Mouse (Mus musculus): Measurements from ENCODE around the gene Ccdc106. TPM values are rescaled to one million over a fixed set of nuclear protein-coding genes. Genes with fewer than 3 reads are reported as not detected.

Gene Ccdc106
- polyA plus RNA-seq, 1 experiment from 2014 or later = 7.9 TPM

- H3K27me3 ChIP-seq = no peaks in the 10 kb centered on the region
- DNase-seq (ENCODE audit: low read depth, low spot score) = no peak
- ChIA-PET POLR2A (no interaction called here), CTCF (interaction anchor here (1.2 to 3.1 kb wide), 3 partner anchors 9 to 15 kb away, joined by 5 to 19 read pairs (median 7); partner anchors contain the start of gene Zfp580)
- in situ Hi-C loops (cut with MboI; ENCODE audit: low pct_unique_long_range_greater_than_20kb) = loop anchor here (25.0 kb wide), 1 partner anchor 1104 kb away; the partner anchor contains the start of genes Zfp444 and Zfp787
- no peak for TF ChIP-seq CTCF (IDR thresholded peaks at IDR 0.05)
- no peak for ATAC-seq
These were observed 38.3 kb downstream of the Ccdc106 start for GRCm38 (mm10) chr7:5058631-5059030.

- DNase-seq (ENCODE audit: low read depth, low spot score) (no peak), ATAC-seq (no peak)
- no peak for TF ChIP-seq CTCF (IDR thresholded peaks at IDR 0.05)
- in situ Hi-C loops (cut with MboI; ENCODE audit: low pct_unique_long_range_greater_than_20kb) = loop anchor here (25.0 kb wide), 1 partner anchor 1103 kb away; the partner anchor contains the start of genes Zfp444 and Zfp787
- ChIA-PET POLR2A (no interaction called here), CTCF (interaction anchor here (1.2 to 3.1 kb wide), 4 partner anchors 9 to 41 kb away, joined by 5 to 19 read pairs (median 8); partner anchors contain the start of gene Zfp580)
- no peaks in the 10 kb centered on the region for H3K27me3 ChIP-seq
These were observed 39.1 kb downstream of the Ccdc106 start for GRCm38 (mm10) chr7:5059421-5059820.

GRCm38 (mm10) chr7:5060239-5060731, 39.9 kb downstream of the Ccdc106 start:
- in situ Hi-C loops (cut with MboI; ENCODE audit: low pct_unique_long_range_greater_than_20kb) = loop anchor here (5.0 to 25.0 kb wide), 3 partner anchors 43 to 1102 kb away; partner anchors contain the start of genes Gm44973, Ube2s, Zfp444 and Zfp787
- CTCF ChIA-PET = interaction anchor here (0.7 to 3.1 kb wide), 11 partner anchors 10 to 122 kb away, joined by 3 to 19 read pairs (median 4); partner anchors contain the start of gene Zfp580
- peak; percentile 27 for DNase-seq (ENCODE audit: low read depth, low spot score)
- peak; percentile 28 for ATAC-seq
- no peak for TF ChIP-seq CTCF (IDR thresholded peaks at IDR 0.05)
- no peaks in the 10 kb centered on the region for H3K27me3 ChIP-seq
- POLR2A ChIA-PET = interaction anchor here (0.6 to 2.0 kb wide), 5 partner anchors 8 to 241 kb away, joined by 3 to 12 read pairs (median 3); partner anchors contain the start of gene Gm44973

- POLR2A ChIA-PET = interaction anchor here (0.6 to 2.0 kb wide), 5 partner anchors 23 to 242 kb away, joined by 3 to 12 read pairs (median 3); partner anchors contain the start of gene Gm44973
- ATAC-seq (peak; percentile 76), DNase-seq (ENCODE audit: low read depth, low spot score) (peak; percentile 97)
- in situ Hi-C loops (cut with MboI; ENCODE audit: low pct_unique_long_range_greater_than_20kb) = loop anchor here (5.0 to 25.0 kb wide), 3 partner anchors 44 to 1101 kb away; partner anchors contain the start of genes Gm44973, Ube2s, Zfp444 and Zfp787
- no peaks in the 10 kb centered on the region for H3K27me3 ChIP-seq
- no peak for TF ChIP-seq CTCF (IDR thresholded peaks at IDR 0.05)
- CTCF ChIA-PET = interaction anchor here (0.8 to 3.1 kb wide), 7 partner anchors 11 to 123 kb away, joined by 3 to 19 read pairs (median 4); partner anchors contain the start of gene Zfp580
These were observed 40.8 kb downstream of the Ccdc106 start for GRCm38 (mm10) chr7:5060944-5061773.

DNA sequence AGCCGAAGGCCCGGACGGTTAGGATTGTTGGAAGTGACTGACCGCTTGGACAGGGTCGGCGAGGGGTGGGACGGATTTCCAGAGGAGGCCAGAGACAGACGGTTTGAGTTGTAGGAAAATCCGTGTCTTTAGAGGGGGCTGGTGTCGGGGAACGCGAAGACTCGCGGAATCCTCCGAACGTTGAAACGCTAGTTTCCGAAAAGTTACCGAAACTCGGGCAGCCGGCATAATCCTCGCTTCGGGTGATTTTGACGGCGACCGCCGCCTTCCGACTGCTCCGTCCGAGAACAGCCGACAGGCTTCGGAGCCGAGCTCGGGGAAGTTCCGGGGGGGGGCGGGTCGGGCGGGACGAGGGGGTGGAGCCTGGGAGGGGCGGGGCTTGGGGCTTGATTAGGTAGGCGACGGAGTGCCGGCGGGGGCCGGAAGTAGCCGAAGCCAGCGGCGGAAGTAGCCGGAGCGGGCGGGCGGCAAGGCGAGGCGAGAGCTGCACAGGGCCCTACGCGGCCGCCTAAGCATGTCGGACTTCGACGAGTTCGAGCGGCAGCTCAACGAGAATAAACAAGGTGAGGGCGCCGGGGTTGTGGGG, 41.5 kb downstream of the Ccdc106 start, which contains the start of gene U2af2:
Gene U2af2, plus strand, starts transcription at position 370 of the 586 bp plus-strand sequence.
- ATAC-seq (peak; percentile 52), DNase-seq (ENCODE audit: low read depth, low spot score) (peak; percentile 30)
- TF ChIP-seq CTCF (IDR thresholded peaks at IDR 0.05) = no peak
- ChIA-PET CTCF (interaction anchor here (0.8 to 3.1 kb wide), 2 partner anchors 10 to 12 kb away, joined by 3 to 19 read pairs; partner anchors contain the start of gene Zfp580), POLR2A (interaction anchor here (0.8 to 2.0 kb wide), 7 partner anchors 9 to 119 kb away, joined by 3 to 12 read pairs (median 4); partner anchors contain the start of genes Ccdc106, Gm44973 and Zfp865)
- in situ Hi-C loops (cut with MboI; ENCODE audit: low pct_unique_long_range_greater_than_20kb) = loop anchor here (5.0 to 25.0 kb wide), 3 partner anchors 45 to 1100 kb away; partner anchors contain the start of genes Gm44973, Ube2s, Zfp444 and Zfp787
- no peaks in the 10 kb centered on the region for H3K27me3 ChIP-seq

DNA sequence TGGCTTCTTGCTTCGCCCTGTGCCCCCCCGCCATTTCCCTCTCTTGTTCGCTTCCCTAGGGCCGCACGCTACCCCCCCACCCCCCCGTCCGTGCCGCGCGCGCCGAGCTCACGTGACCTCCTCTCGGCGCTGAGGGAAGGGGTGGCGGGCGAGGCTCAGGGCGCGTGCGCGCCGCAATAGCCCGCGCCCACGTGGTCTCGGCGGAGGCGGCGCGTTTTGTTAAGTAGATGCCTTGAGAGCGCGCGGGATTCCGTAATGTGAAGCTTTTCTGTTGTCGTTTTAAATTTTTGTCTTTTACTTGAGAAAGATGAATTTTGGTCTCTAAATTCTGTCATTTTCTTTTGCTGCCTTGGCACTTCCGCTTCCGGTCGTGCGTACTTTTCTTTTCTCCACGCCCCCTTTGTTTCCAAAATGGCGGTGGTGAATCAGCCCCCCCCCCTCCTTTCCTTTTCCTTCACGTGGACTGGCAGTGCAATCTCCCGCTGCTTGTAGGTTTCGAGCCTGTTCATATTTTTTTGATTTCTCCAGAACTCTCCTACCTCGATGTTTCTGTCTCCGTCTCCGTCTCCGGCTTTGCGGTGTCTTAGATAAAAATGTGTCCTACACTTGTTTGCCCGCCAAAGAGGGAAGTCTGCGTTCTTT, 42.1 kb downstream of the Ccdc106 start:
- in situ Hi-C loops (cut with MboI; ENCODE audit: low pct_unique_long_range_greater_than_20kb) = loop anchor here (5.0 to 25.0 kb wide), 3 partner anchors 45 to 1100 kb away; partner anchors contain the start of genes Gm44973, Ube2s, Zfp444 and Zfp787
- no peak for TF ChIP-seq CTCF (IDR thresholded peaks at IDR 0.05)
- ChIA-PET POLR2A (interaction anchor here (0.8 to 1.3 kb wide), 4 partner anchors 10 to 43 kb away, joined by 3 to 7 read pairs (median 4); partner anchors contain the start of genes Ccdc106 and Zfp865), CTCF (interaction anchor here (0.8 kb wide), 1 partner anchor 10 kb away, joined by 3 read pairs; no protein-coding TSS in a partner anchor)
- ATAC-seq (peak; percentile 19), DNase-seq (ENCODE audit: low read depth, low spot score) (no peak)
- no peaks in the 10 kb centered on the region for H3K27me3 ChIP-seq

- H3K27me3 ChIP-seq = no peaks in the 10 kb centered on the region
- ChIA-PET CTCF (interaction anchor here (0.5 kb wide), 1 partner anchor 22 kb away, joined by 4 read pairs; no protein-coding TSS in a partner anchor), POLR2A (interaction anchor here (0.7 kb wide), 1 partner anchor 8 kb away, joined by 3 read pairs; no protein-coding TSS in a partner anchor)
- ATAC-seq = no peak
- DNase-seq (ENCODE audit: low read depth, low spot score) = no peak
- in situ Hi-C loops (cut with MboI; ENCODE audit: low pct_unique_long_range_greater_than_20kb) = loop anchor here (5.0 to 25.0 kb wide), 3 partner anchors 48 to 1097 kb away; partner anchors contain the start of genes Gm44973, Ube2s, Zfp444 and Zfp787
- TF ChIP-seq CTCF (IDR thresholded peaks at IDR 0.05) = no peak
These were observed 44.5 kb downstream of the Ccdc106 start for GRCm38 (mm10) chr7:5064886-5065285.

DNA sequence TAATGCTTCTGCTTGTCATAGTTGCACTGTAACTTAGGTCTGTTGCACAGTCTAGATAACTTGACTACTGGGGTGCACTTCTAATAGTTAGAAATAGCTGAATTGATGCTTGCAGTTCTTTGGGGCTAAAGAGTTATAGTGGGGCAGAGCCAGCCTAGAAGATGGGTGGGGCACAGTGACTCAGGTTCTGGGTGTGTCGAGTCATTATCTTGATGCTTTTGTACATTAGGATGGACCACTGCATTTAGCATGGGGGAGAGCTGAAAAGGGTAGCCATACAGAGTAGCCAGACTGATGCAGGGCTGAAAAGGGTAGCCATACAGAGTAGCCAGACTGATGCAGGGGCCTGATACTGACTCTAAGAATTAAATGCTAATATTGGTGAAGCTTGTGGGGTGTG, 53.2 kb downstream of the Ccdc106 start:
- TF ChIP-seq CTCF (IDR thresholded peaks at IDR 0.05) = no peak
- ATAC-seq (no peak), DNase-seq (ENCODE audit: low read depth, low spot score) (no peak)
- in situ Hi-C loops (cut with MboI; ENCODE audit: low pct_unique_long_range_greater_than_20kb) = loop anchor here (25.0 kb wide), 1 partner anchor 1089 kb away; the partner anchor contains the start of genes Zfp444 and Zfp787
- ChIA-PET CTCF (no interaction called here), POLR2A (no interaction called here)
- H3K27me3 ChIP-seq = no peaks in the 10 kb centered on the region

DNA sequence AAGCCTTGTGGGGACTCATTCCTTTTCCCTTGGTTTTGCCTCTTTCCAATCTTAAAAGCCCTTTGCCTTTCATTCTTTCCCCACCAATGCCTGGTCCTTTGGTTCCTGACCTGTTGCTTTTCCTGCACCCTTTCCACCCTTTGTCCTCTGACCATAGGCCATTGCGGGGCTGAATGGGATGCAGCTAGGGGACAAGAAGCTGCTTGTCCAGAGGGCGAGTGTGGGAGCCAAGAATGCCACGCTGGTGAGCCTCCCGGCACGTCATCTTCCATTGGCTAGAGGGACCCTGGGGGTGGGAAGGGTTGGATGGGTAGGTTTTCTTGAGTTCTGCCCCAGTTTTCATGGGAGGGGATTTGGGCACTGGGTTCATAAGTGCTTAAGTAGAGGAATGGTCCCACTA, 54.6 kb downstream of the Ccdc106 start:
- in situ Hi-C loops (cut with MboI; ENCODE audit: low pct_unique_long_range_greater_than_20kb) = loop anchor here (25.0 kb wide), 2 partner anchors 913 to 1087 kb away; partner anchors contain the start of genes Cdc42ep5, Leng9, Zfp444 and Zfp787
- DNase-seq (ENCODE audit: low read depth, low spot score) (no peak), ATAC-seq (no peak)
- H3K27me3 ChIP-seq = no peaks in the 10 kb centered on the region
- POLR2A ChIA-PET = no interaction called here
- no peak for TF ChIP-seq CTCF (IDR thresholded peaks at IDR 0.05)
- CTCF ChIA-PET = no interaction called here
